Comparison of ENCODE assay signal across 12 mouse cellular contexts in genomic region chr3:102009926-102010381, GRCm38 (mm10). TPM values are rescaled to one million over a fixed set of nuclear protein-coding genes. Genes with fewer than 3 reads are reported as not detected.
A peak's percentile ranks its signal among the peaks of the same experiment; 100 is the strongest.
DNase-seq lines count a peak whose midpoint lies in the region; ATAC-seq and TF ChIP-seq lines count a peak whose summit lies in the region.
"Had no signal": no experiment of that assay in that cellular context is flagged by ENCODE, and none has a peak within 500 bp of the region (broad histone marks: within the 10 kb centered on the region; RNA-seq: fewer than 3 reads in every experiment).

Gene Nhlh2, plus strand, starts transcription at chr3:102010076.

- 24% methylated on average over 2 of the region's 2 CpGs for WGBS in heart, embryonic 10.5 days
- 48% methylated on average over 2 of the region's 2 CpGs for WGBS in heart, adult 2 months
- 25% methylated on average over 2 of the region's 2 CpGs for WGBS in forebrain, embryonic 12.5 days
- 12% methylated on average over 2 of the region's 2 CpGs for WGBS in neural tube, embryonic 15.5 days
- WGBS in liver, embryonic 11.5 days, result 17% methylated on average over 2 of the region's 2 CpGs

- peak within 1 kb of the TSS; percentile 13 for H3K4me2 ChIP-seq in forebrain, embryonic 12.5 days
- H3K4me2 ChIP-seq in neural tube, embryonic 15.5 days, result peak within 1 kb of the TSS; percentile 75
- H3K4me2 ChIP-seq in liver, embryonic 11.5 days, result no peak within 1 kb of the TSS

- no peak for TF ChIP-seq EP300 in heart, adult 2 months (IDR thresholded peaks at IDR 0.05; ENCODE audit: insufficient read depth, low read depth, low read length)

- no peaks in the 10 kb centered on the region for H3K79me2 ChIP-seq in heart, adult 2 months (replicated peaks; ENCODE audit: control insufficient read depth, insufficient read depth, low read length)

- no peak for TF ChIP-seq POLR2A in heart, adult 2 months (IDR thresholded peaks at IDR 0.05; ENCODE audit: insufficient read depth, low read depth, low read length)

- no peak for TF ChIP-seq CTCF in heart, adult 2 months (IDR thresholded peaks at IDR 0.05)

- H3K9ac ChIP-seq in heart, adult 2 months (ENCODE audit: low read depth, low read length), result no peak within 1 kb of the TSS
- H3K9ac ChIP-seq in forebrain, embryonic 12.5 days, result peak within 1 kb of the TSS; percentile 68; the same call in 1 of the 2 replicates
- H3K9ac ChIP-seq in neural tube, embryonic 15.5 days (replicated peaks), result peak within 1 kb of the TSS; percentile 76
- H3K9ac ChIP-seq in liver, embryonic 11.5 days (ENCODE audit: low read depth, low read length), result no peak within 1 kb of the TSS
- H3K9ac ChIP-seq: limb, embryonic 15.5 days had no signal

- H3K9me3 ChIP-seq in heart, embryonic 10.5 days, result no peaks in the 10 kb centered on the region
- H3K9me3 ChIP-seq in forebrain, embryonic 12.5 days, result no peaks in the 10 kb centered on the region
- no peaks in the 10 kb centered on the region for H3K9me3 ChIP-seq in neural tube, embryonic 15.5 days (replicated peaks)
- no peaks in the 10 kb centered on the region for H3K9me3 ChIP-seq in liver, embryonic 11.5 days (ENCODE audit: control insufficient read depth, low read length)
- H3K9me3 ChIP-seq: limb, embryonic 15.5 days had no signal

- H3K27ac ChIP-seq in heart, embryonic 10.5 days, result no peak within 1 kb of the TSS
- no peak within 1 kb of the TSS for H3K27ac ChIP-seq in heart, adult 2 months
- H3K27ac ChIP-seq in forebrain, embryonic 12.5 days, result peak within 1 kb of the TSS; percentile 92
- H3K27ac ChIP-seq in neural tube, embryonic 15.5 days (replicated peaks), result peak within 1 kb of the TSS; percentile 96
- H3K27ac ChIP-seq in liver, embryonic 11.5 days (ENCODE audit: low read depth, low read length), result no peak within 1 kb of the TSS
- H3K27ac ChIP-seq: limb, embryonic 15.5 days had no signal

- intact Hi-C loops in heart, adult 2 months (cut with DNase I), result loop anchor here (5.0 kb wide), 1 partner anchor 113 kb away; no protein-coding TSS in a partner anchor

- peak; percentile 61 for DNase-seq in heart, embryonic 10.5 days (ENCODE audit: low spot score)
- DNase-seq in heart, adult 2 months, result no peak
- DNase-seq in mesoderm, embryonic 11.5 days (ENCODE audit: low read depth, low spot score), result peak; percentile 29
- no peak for DNase-seq in liver, embryonic 11.5 days (ENCODE audit: low spot score)
- no peak for DNase-seq in kidney, adult 8-10 months
- DNase-seq: lung, postnatal 36 days had no signal

- peaks cover 71% of the 10 kb centered on the region for H3K27me3 ChIP-seq in heart, embryonic 10.5 days (ENCODE audit: insufficient read depth, poor library complexity, severe bottlenecking)
- peaks cover 19% of the 10 kb centered on the region for H3K27me3 ChIP-seq in heart, adult 2 months (ENCODE audit: control insufficient read depth, insufficient read depth, low read length)
- peaks cover 52% of the 10 kb centered on the region for H3K27me3 ChIP-seq in forebrain, embryonic 12.5 days
- H3K27me3 ChIP-seq in neural tube, embryonic 15.5 days (replicated peaks), result no peaks in the 10 kb centered on the region; the same call in 1 of the 2 replicates
- H3K27me3 ChIP-seq in liver, embryonic 11.5 days (replicated peaks; ENCODE audit: control insufficient read depth, insufficient read depth, low read length), result peaks cover 60% of the 10 kb centered on the region

- H3K4me3 ChIP-seq in heart, embryonic 10.5 days, result 0 out of 2 replicates have a peak within 1 kb of the TSS, but pooled peaks have one; percentile 61
- no peak within 1 kb of the TSS for H3K4me3 ChIP-seq in heart, adult 2 months
- H3K4me3 ChIP-seq in forebrain, embryonic 12.5 days (replicated peaks), result peak within 1 kb of the TSS; percentile 49
- peak within 1 kb of the TSS; percentile 57 for H3K4me3 ChIP-seq in neural tube, embryonic 15.5 days (replicated peaks)
- no peak within 1 kb of the TSS for H3K4me3 ChIP-seq in liver, embryonic 11.5 days (ENCODE audit: low read depth, low read length)

- H3K4me1 ChIP-seq in heart, embryonic 10.5 days, result peaks cover 22% of the 10 kb centered on the region
- H3K4me1 ChIP-seq in heart, adult 2 months (ENCODE audit: control insufficient read depth, insufficient read depth, low read length), result peaks cover 2% of the 10 kb centered on the region; the same call in 1 of the 2 replicates
- H3K4me1 ChIP-seq in forebrain, embryonic 12.5 days, result peaks cover 19% of the 10 kb centered on the region
- H3K4me1 ChIP-seq in neural tube, embryonic 15.5 days, result peaks cover 25% of the 10 kb centered on the region
- H3K4me1 ChIP-seq in liver, embryonic 11.5 days (replicated peaks; ENCODE audit: control insufficient read depth, insufficient read depth, low read length), result no peaks in the 10 kb centered on the region

- ATAC-seq in forebrain, embryonic 12.5 days (ENCODE audit: low FRiP score), result peak; percentile 60
- ATAC-seq in neural tube, embryonic 15.5 days (ENCODE audit: low FRiP score), result peak; percentile 10; the same call in 1 of the 2 replicates
- ATAC-seq in liver, embryonic 11.5 days (replicated peaks; ENCODE audit: low FRiP score), result no peak
- ATAC-seq in inflammation-experienced regulatory T-cells, adult 6 months, result no peak
- ATAC-seq: intestine, embryonic 16.5 days had no signal

- H3K36me3 ChIP-seq in heart, embryonic 10.5 days, result no peaks in the 10 kb centered on the region
- no peaks in the 10 kb centered on the region for H3K36me3 ChIP-seq in heart, adult 2 months (ENCODE audit: control insufficient read depth, insufficient read depth, low read length)
- no peaks in the 10 kb centered on the region for H3K36me3 ChIP-seq in forebrain, embryonic 12.5 days (replicated peaks)
- H3K36me3 ChIP-seq in neural tube, embryonic 15.5 days, result no peaks in the 10 kb centered on the region
- H3K36me3 ChIP-seq in liver, embryonic 11.5 days (ENCODE audit: control insufficient read depth, insufficient read depth, low read length), result no peaks in the 10 kb centered on the region
- H3K36me3 ChIP-seq: limb, embryonic 15.5 days had no signal

RNA-seq across cellular contexts. Expression of gene Nhlh2, which starts in this region (rescaled TPM):
- 0.27 and 0.57 TPM in 2 replicates for polyA plus RNA-seq in heart, embryonic 10.5 days (2016; fragmentation: Nextera tagmentation; extraction: Ambion mirVana)
- not detected for total RNA-seq in heart, adult 2 months (2021)
- polyA plus RNA-seq in heart, adult 2 months (2012; rRNA removed), result not detected in 2 replicates
- 56.4 and 59.5 TPM in 2 replicates for polyA plus RNA-seq in forebrain, embryonic 12.5 days (2016; fragmentation: Nextera tagmentation; extraction: Ambion mirVana)
- polyA plus RNA-seq in neural tube, embryonic 15.5 days (2015; fragmentation: Nextera tagmentation; extraction: Ambion mirVana), result 14.9 and 19.2 TPM in 2 replicates
- 0.09 and 0.19 TPM in 2 replicates for polyA plus RNA-seq in liver, embryonic 11.5 days (2014; fragmentation: Nextera tagmentation; extraction: Ambion mirVana)
- not detected for polyA plus RNA-seq in inflammation-experienced regulatory T-cells, adult 6 months (2017; shearing (Covaris generic))
- total RNA-seq: MEL had no signal

Comparison
In these comparisons a context has a peak if more than half of its experiments do, and no peak if none do; other contexts are left out.
1. RNA of gene Nhlh2 (polyA plus RNA-seq): 56.4 to 59.5 TPM in forebrain, embryonic 12.5 days and 14.9 to 19.2 TPM in neural tube, embryonic 15.5 days; 0.27 to 0.57 TPM in heart, embryonic 10.5 days, 0.09 to 0.19 TPM in liver, embryonic 11.5 days, not detected in heart, adult 2 months and not detected in inflammation-experienced regulatory T-cells, adult 6 months; every median in the first group is over 10 times any median in the second.
2. Peak in DNase-seq and H3K4me3 ChIP-seq in heart, embryonic 10.5 days; RNA of the gene not detected or under 1 TPM.
3. H3K27ac ChIP-seq: peak in forebrain, embryonic 12.5 days (single experiment) and neural tube, embryonic 15.5 days (single experiment); none in heart, embryonic 10.5 days (single experiment), heart, adult 2 months (single experiment) and liver, embryonic 11.5 days (single experiment).
4. H3K4me3 ChIP-seq: peak in forebrain, embryonic 12.5 days (single experiment) and neural tube, embryonic 15.5 days (single experiment); none in heart, adult 2 months (single experiment) and liver, embryonic 11.5 days (single experiment).
5. H3K9ac ChIP-seq: peak in forebrain, embryonic 12.5 days (single experiment) and neural tube, embryonic 15.5 days (single experiment); none in heart, adult 2 months (single experiment) and liver, embryonic 11.5 days (single experiment).
6. ATAC-seq: peak in forebrain, embryonic 12.5 days (single experiment) and neural tube, embryonic 15.5 days (single experiment); none in liver, embryonic 11.5 days (single experiment) and inflammation-experienced regulatory T-cells, adult 6 months (single experiment).